Mouse (Mus musculus): ENCODE data around the gene Olfr18.
"Not testable (repeated sequence)": the region's sequence is repeated elsewhere in the genome, so short reads cannot be mapped to it uniquely, and the experiment has no call there.

Gene Olfr18
- long read RNA-seq, experiment 1, result 0 reads
- long read RNA-seq, experiment 2, result 0 reads

- intact Hi-C loops (cut with DNase I), result no loop called here
Observed at GRCm38 (mm10) chr9:20335994-20336393, at the start of gene Olfr18. Gene Olfr18 (minus strand): TSS chr9:20336094.

GRCm38 (mm10) chr9:20385343-20385703 is 49.4 kb upstream of the Olfr18 start:
- intact Hi-C loops (cut with DNase I), result no loop called here

- intact Hi-C loops (cut with DNase I), result no loop called here
Observed at GRCm38 (mm10) chr9:20384532-20385342, 48.8 kb upstream of the Olfr18 start, which contains the start of gene Zfp560. Gene Zfp560 (minus strand): TSS chr9:20385177.

GRCm38 (mm10) chr9:20383659-20384058 is 47.8 kb upstream of the Olfr18 start:
- intact Hi-C loops (cut with DNase I), result no loop called here

- intact Hi-C loops (cut with DNase I), result no loop called here
Observed at GRCm38 (mm10) chr9:20374712-20375111, 38.8 kb upstream of the Olfr18 start.

- intact Hi-C loops (cut with DNase I), result no loop called here
Observed at GRCm38 (mm10) chr9:20367311-20367710, 31.4 kb upstream of the Olfr18 start.

- intact Hi-C loops (cut with DNase I), result no loop called here
Observed at GRCm38 (mm10) chr9:20348501-20348900, 12.6 kb upstream of the Olfr18 start.

- intact Hi-C loops (cut with DNase I), result no loop called here
Observed at GRCm38 (mm10) chr9:20298232-20298631, 37.7 kb downstream of the Olfr18 start, which contains the start of gene Olfr873. Gene Olfr873 (plus strand): TSS chr9:20298532.

- intact Hi-C loops (cut with DNase I), result not testable (repeated sequence)
Observed at GRCm38 (mm10) chr9:20295562-20295961, 40.3 kb downstream of the Olfr18 start.

GRCm38 (mm10) chr9:20282051-20282450 is 53.8 kb downstream of the Olfr18 start, which contains the start of gene Olfr39:
Gene Olfr39 (plus strand): TSS chr9:20282351.
- intact Hi-C loops (cut with DNase I), result no loop called here

Measured in adrenal gland (tissue).